Mouse (Mus musculus): ENCODE data around the gene Ddx17.

DNA sequence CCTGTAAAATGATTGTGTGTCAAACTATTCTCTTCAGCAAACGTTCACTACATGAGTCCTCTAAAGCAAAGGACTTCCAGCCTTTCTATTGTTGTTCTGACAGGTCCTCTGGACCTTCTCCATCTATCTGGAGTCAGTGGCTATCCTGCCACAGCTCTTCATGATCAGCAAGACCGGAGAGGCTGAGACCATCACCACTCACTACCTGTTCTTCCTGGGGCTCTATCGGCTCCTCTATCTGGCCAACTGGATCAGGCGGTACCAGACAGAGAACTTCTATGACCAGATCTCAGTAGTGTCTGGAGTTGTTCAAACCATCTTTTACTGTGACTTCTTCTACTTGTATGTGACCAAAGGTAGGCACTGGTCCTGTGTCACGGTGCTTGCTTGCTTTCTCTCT is 21.0 kb downstream of the Ddx17 start:
- TF ChIP-seq CTCF (IDR thresholded peaks at IDR 0.05; ENCODE audit: low read depth, low read length) (no peak), GATA1 (IDR thresholded peaks at IDR 0.05; ENCODE audit: borderline replicate concordance, low read length) (no peak)

All from G1E (cell line).